11 mouse cellular contexts compared by ENCODE assay signal in the genomic region with DNA sequence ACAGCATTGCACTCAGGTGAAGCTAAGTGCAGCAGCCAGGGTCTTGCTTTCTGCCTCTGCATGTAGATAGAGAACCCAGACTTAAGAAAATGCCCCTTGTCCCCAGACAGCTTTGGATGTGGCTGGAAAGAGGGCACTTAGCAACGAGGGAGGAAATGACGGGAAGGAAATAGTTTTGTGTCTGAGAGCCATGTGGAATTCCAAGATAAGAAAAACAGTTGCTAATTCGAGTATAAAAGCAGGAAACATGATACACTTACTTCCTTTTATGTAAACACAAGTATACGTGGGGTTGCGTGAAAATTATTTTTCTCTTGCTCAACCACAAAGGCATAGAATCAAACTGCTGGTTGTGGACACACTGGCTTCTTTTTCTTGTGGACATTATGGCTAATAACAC. TPM values are rescaled to one million over a fixed set of nuclear protein-coding genes. Genes with fewer than 3 reads are reported as not detected.
DNase-seq lines count a peak whose midpoint lies in the region; ATAC-seq and TF ChIP-seq lines count a peak whose summit lies in the region.
"Had no signal": no experiment of that assay in that cellular context is flagged by ENCODE, and none has a peak within 500 bp of the region (broad histone marks: within the 10 kb centered on the region; RNA-seq: fewer than 3 reads in every experiment).

Gene Myct1 (plus strand): TSS at position 312 of the 400 bp plus-strand sequence.

- intact Hi-C loops in heart, postnatal 14 days (cut with DNase I), result no loop called here

- 22% methylated on average over 5 of the region's 5 CpGs for WGBS in intestine, embryonic 14.5 days
- WGBS in intestine, embryonic 15.5 days, result 20% methylated on average over 5 of the region's 5 CpGs
- WGBS in lung, postnatal 0 days, result 0% methylated on average over 5 of the region's 5 CpGs

- no peaks in the 10 kb centered on the region for H3K27me3 ChIP-seq in intestine, embryonic 14.5 days (replicated peaks; ENCODE audit: control insufficient read depth, insufficient read depth, low read length)
- H3K27me3 ChIP-seq in intestine, embryonic 15.5 days (replicated peaks), result no peaks in the 10 kb centered on the region
- no peaks in the 10 kb centered on the region for H3K27me3 ChIP-seq in lung, postnatal 0 days (replicated peaks; ENCODE audit: insufficient read depth, low read length)
- H3K27me3 ChIP-seq: neural tube, embryonic 13.5 days had no signal

- no peak within 1 kb of the TSS for H3K4me2 ChIP-seq in intestine, embryonic 14.5 days (ENCODE audit: low read length)
- no peak within 1 kb of the TSS for H3K4me2 ChIP-seq in intestine, embryonic 15.5 days (replicated peaks)
- H3K4me2 ChIP-seq in lung, postnatal 0 days (replicated peaks; ENCODE audit: low read depth, low read length), result peak within 1 kb of the TSS; percentile 39
- H3K4me2 ChIP-seq: neural tube, embryonic 13.5 days had no signal

- H3K4me1 ChIP-seq in intestine, embryonic 14.5 days (replicated peaks; ENCODE audit: control insufficient read depth, insufficient read depth, low read length), result no peaks in the 10 kb centered on the region
- no peaks in the 10 kb centered on the region for H3K4me1 ChIP-seq in intestine, embryonic 15.5 days (replicated peaks)
- no peaks in the 10 kb centered on the region; the same call in 1 of the 2 replicates for H3K4me1 ChIP-seq in lung, postnatal 0 days (ENCODE audit: insufficient read depth, low read depth, low read length)
- H3K4me1 ChIP-seq: neural tube, embryonic 13.5 days had no signal

- H3K27ac ChIP-seq in intestine, embryonic 14.5 days (ENCODE audit: low read depth), result no peak within 1 kb of the TSS
- H3K27ac ChIP-seq in intestine, embryonic 15.5 days, result no peak within 1 kb of the TSS
- H3K27ac ChIP-seq in lung, postnatal 0 days (ENCODE audit: low read length), result peak within 1 kb of the TSS; percentile 68
- H3K27ac ChIP-seq: neural tube, embryonic 13.5 days had no signal

- no peaks in the 10 kb centered on the region for H3K9me3 ChIP-seq in intestine, embryonic 14.5 days (ENCODE audit: control insufficient read depth, low read length)
- no peaks in the 10 kb centered on the region for H3K9me3 ChIP-seq in intestine, embryonic 15.5 days
- no peaks in the 10 kb centered on the region for H3K9me3 ChIP-seq in lung, postnatal 0 days (ENCODE audit: low read length)
- H3K9me3 ChIP-seq: neural tube, embryonic 13.5 days had no signal

- TF ChIP-seq EP300 in lung, postnatal 0 days (IDR thresholded peaks at IDR 0.05), result peak; percentile 99

- no peak for DNase-seq in intestine, embryonic 14.5 days (ENCODE audit: low spot score)
- peak; percentile 35 for DNase-seq in c-Kit-positive CD71-negative TER-119-negative erythroid progenitor cells, embryonic 14.5 days (ENCODE audit: low read depth)
- DNase-seq in heart, postnatal 14 days, result no peak
- DNase-seq in lung, postnatal 0 days (ENCODE audit: low spot score), result peak; percentile 80
- no peak for DNase-seq in retina, embryonic 14.5 days (ENCODE audit: low spot score)
- no peak for DNase-seq in T-cell, adult 2 months (ENCODE audit: low spot score)
- DNase-seq in B cell, adult 2 months, result no peak
- DNase-seq: cerebellum, adult 2 months; gastrocnemius, postnatal 25 days had no signal

- no peak for ATAC-seq in intestine, embryonic 14.5 days (replicated peaks; ENCODE audit: low FRiP score, low TSS enrichment, low read depth)
- no peak for ATAC-seq in intestine, embryonic 15.5 days
- ATAC-seq in lung, postnatal 0 days, result peak; percentile 80

- no peaks in the 10 kb centered on the region for H3K36me3 ChIP-seq in intestine, embryonic 14.5 days (ENCODE audit: control insufficient read depth, insufficient read depth, low read length)
- H3K36me3 ChIP-seq in intestine, embryonic 15.5 days, result no peaks in the 10 kb centered on the region
- H3K36me3 ChIP-seq in lung, postnatal 0 days (ENCODE audit: insufficient read depth, low read length), result no peaks in the 10 kb centered on the region
- H3K36me3 ChIP-seq: neural tube, embryonic 13.5 days had no signal

- H3K9ac ChIP-seq in intestine, embryonic 14.5 days (ENCODE audit: low read length), result no peak within 1 kb of the TSS
- no peak within 1 kb of the TSS for H3K9ac ChIP-seq in intestine, embryonic 15.5 days
- H3K9ac ChIP-seq in lung, postnatal 0 days (replicated peaks; ENCODE audit: low read depth), result peak within 1 kb of the TSS; percentile 4; the same call in 1 of the 2 replicates
- H3K9ac ChIP-seq: neural tube, embryonic 13.5 days had no signal

- H3K4me3 ChIP-seq in intestine, embryonic 14.5 days (ENCODE audit: low read depth, low read length), result 0 out of 2 replicates have a peak within 1 kb of the TSS, but pooled peaks have one; percentile 7
- H3K4me3 ChIP-seq in intestine, embryonic 15.5 days (replicated peaks), result no peak within 1 kb of the TSS
- H3K4me3 ChIP-seq in lung, postnatal 0 days (ENCODE audit: low read depth, low read length), result peak within 1 kb of the TSS; percentile 25
- H3K4me3 ChIP-seq: neural tube, embryonic 13.5 days had no signal

- TF ChIP-seq CTCF in lung, postnatal 0 days (IDR thresholded peaks at IDR 0.05), result no peak

RNA-seq across cellular contexts. Expression of gene Myct1, which starts in this region (rescaled TPM):
- polyA plus RNA-seq in intestine, embryonic 14.5 days (2014; fragmentation: Nextera tagmentation; extraction: Ambion mirVana), result 4.7 and 5.0 TPM in 2 replicates
- 4.8 and 5.0 TPM in 2 replicates for polyA plus RNA-seq in intestine, embryonic 15.5 days (2015; fragmentation: Nextera tagmentation; extraction: Ambion mirVana)
- total RNA-seq in heart, postnatal 14 days (2021), result 10 to 100 TPM; 17.8 to 19.7 TPM
- polyA plus RNA-seq in lung, postnatal 0 days (2015; fragmentation: Nextera tagmentation; extraction: Ambion mirVana), result 23.7 and 27.3 TPM in 2 replicates

Comparison
In these comparisons a context has a peak if more than half of its experiments do, and no peak if none do; other contexts are left out.
1. DNase-seq: peak in c-Kit-positive CD71-negative TER-119-negative erythroid progenitor cells, embryonic 14.5 days (single experiment) and lung, postnatal 0 days (single experiment); none in intestine, embryonic 14.5 days (single experiment), heart, postnatal 14 days (0 of 2), retina, embryonic 14.5 days (single experiment), T-cell, adult 2 months (single experiment) and B cell, adult 2 months (0 of 2).